Mouse (Mus musculus): ENCODE data around the gene Cmip.
"Not testable (repeated sequence)": the region's sequence is repeated elsewhere in the genome, so short reads cannot be mapped to it uniquely, and the experiment has no call there.

Cmip gene

DNA sequence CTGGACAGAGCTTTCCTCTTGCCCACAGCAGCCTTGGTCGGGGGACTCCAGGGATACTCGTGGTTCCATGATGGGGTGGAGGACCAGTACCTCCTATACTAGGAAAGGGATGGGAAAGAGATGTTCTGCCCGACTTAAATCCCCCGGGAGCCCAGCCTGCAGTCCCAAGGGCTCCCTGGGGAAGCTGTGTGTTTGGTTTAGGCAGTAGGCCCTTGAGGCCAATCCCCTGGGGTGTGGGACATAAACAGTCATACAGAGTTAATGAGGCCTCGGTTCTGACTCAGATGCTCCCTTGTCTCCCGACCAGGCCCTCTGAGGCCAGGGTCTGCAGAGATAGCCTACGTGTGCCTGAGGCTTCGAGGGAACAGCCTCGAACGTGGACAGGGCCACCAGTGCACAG is 130.8 kb downstream of the Cmip start:
- no peak for DNase-seq

GRCm38 (mm10) chr8:117388370-117388769 is 131.5 kb downstream of the Cmip start:
- DNase-seq: no peak

DNA sequence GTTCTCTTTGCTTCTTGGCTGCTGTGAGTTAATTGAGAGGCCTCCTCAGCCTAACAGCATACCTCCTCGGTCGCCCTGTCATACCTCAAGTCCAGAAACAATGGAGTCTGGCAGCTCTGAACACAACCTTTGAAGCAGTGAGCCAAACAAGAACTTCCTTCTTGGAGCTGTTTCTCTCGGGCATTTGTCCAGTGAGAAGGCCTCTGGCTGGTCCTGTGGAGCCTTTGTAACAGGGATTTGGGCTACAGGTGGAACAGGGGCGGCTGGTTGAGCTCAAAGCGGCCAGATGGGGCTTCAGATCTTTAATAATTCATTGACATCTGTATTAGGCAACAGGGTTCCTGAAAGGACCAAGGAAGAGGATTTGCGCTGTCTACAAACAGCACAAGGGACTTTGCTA is 137.0 kb downstream of the Cmip start:
- DNase-seq: no peak

GRCm38 (mm10) chr8:117395055-117395454 is 138.2 kb downstream of the Cmip start:
- DNase-seq: no peak

DNA sequence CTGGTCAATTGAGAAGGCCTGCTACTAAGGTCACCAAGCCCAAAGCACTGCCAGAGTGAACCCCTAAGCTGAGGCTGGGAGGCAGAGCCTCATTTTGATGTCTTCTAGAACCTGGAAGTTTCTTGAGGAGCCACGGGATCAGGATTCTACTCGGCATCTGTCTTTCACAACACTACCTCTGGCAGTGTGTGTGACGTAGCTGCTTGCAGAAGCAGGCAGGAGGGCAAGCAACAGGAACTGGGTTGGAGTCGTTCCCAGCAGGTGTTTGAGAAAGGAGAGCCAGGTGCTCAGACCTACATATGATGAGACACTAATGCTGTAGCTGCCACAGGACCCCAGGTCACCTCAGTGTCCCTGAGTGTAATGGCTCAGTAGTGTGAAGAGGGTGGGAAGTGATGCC is 140.0 kb downstream of the Cmip start:
- no peak for DNase-seq

- DNase-seq: no peak
These were observed 140.9 kb downstream of the Cmip start for GRCm38 (mm10) chr8:117397751-117398150.

GRCm38 (mm10) chr8:117399229-117399628 is 142.4 kb downstream of the Cmip start:
- DNase-seq: no peak

GRCm38 (mm10) chr8:117400820-117401219 is 144.0 kb downstream of the Cmip start:
- no peak for DNase-seq

DNA sequence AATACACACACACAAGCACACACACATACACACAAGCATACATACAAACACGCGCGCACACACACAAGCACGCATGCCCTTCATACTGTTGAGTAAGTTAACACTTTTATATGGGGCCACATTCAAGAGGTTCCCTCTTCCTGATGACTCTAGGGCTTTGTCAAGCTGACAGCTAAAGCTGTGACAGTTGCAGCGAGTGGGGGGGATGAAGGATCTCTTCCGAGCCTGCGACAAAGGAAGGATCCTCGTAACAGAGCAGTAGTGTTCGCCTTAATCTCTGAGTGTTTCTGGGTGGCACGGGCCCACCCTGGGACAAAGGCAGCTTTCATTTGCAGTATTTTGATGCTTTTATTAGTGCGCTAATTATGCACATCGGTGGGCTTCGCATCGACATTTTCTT is 145.0 kb downstream of the Cmip start:
- no peak for DNase-seq

- DNase-seq: no peak
These were observed 146.2 kb downstream of the Cmip start for GRCm38 (mm10) chr8:117402911-117403704.

- DNase-seq: no peak
These were observed 147.0 kb downstream of the Cmip start for GRCm38 (mm10) chr8:117403705-117404476.

- no peak for DNase-seq
These were observed 149.2 kb downstream of the Cmip start for GRCm38 (mm10) chr8:117406081-117406480.

GRCm38 (mm10) chr8:117408634-117409033 is 151.8 kb downstream of the Cmip start:
- no peak for DNase-seq

GRCm38 (mm10) chr8:117409056-117409455 is 152.2 kb downstream of the Cmip start:
- DNase-seq: no peak

DNA sequence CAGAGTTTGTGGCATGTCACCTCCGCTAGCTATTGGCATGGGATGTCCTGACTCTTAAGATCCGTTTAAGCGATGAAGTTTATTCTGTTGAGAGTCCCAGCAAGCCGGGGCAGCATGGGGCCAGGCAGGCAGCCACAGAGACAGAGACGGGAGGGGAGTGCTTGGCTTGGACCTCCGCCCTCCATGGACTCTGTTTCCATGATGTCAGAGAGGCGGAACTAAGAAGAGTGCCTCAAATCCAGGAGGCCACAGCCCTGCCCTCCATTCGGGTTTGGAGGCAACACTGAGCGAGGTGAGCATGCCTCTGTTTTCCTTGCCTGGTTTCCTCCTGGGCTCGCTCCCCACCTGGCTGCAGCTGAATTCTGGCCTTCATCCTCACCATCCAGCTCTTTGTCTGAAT is 153.5 kb downstream of the Cmip start:
- DNase-seq: no peak

DNA sequence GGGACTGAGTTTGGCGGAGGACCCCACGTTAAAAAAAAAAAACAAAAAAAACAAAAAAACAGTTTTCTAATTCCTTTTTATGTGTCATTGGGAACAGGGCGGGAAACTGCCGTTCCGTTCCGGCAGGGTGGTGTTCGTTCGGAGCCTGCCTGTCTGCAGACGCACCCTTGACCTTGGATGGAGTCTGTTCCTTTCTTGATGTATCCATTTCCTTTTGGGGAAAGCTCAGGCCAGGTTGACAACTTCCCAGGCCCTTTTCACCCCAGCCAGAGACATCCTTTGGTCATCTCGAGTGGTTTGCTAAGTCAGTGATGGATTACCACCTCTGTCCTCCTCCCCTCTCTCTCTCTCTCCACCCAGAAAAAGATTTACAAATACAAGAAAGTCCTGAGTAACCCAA is 154.0 kb downstream of the Cmip start:
- DNase-seq: no peak

- DNase-seq: no peak
These were observed 155.4 kb downstream of the Cmip start for GRCm38 (mm10) chr8:117412232-117412631.

DNA sequence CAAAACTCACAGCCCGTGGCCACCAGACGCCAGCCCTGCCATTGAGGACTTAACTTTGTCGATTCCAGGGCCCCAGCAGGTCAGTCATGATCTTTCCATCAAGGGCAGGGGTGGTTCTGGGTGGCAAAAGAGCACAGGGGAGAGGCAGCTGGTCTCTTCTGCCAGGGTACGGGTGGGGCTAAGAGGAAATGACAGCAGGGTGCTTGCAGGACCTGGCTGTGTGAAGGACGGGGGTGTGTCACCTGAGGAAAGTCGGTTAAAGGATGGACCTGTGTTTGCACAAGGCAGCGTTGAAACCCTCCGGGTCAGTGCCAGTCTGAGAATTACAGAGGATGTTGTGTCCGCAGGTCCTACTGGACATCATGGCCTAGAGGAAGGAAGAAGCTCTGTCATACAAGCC is 161.0 kb downstream of the Cmip start:
- DNase-seq: no peak

DNA sequence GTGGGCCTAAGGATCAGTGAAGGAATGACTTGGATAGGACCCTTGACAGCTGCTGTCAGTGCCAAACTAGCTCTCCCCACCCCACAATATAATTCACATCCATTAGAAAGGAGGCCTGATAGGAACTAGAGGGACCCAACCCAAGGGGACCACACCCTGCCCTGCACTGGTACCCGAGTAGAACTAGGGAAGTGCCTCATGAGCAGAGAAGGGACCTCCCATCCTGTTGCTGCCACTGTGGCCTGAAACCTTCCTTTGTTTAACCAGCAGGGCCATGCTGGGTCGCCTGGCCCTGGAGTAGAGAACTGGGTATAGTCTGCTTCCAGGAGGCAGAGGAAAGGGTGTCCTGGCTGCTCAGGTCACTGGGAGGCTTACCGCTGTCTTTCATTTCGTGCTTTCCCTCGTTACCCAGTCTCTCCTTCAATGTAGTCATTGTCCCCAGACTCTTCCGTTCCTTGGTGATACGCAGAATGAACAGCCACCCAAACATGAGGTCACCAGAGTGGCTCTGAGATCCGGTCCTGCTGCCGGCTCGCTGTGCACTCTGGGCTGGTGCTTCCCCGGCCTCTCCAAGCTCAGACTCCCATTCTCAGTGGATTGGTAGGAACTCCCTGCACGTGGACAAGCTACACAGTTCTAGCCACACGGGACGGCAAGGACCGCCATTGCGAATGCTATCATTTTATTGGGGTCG is 164.1 kb downstream of the Cmip start:
- no peak for DNase-seq

- DNase-seq: no peak
These were observed 165.0 kb downstream of the Cmip start for GRCm38 (mm10) chr8:117421838-117422237.

DNA sequence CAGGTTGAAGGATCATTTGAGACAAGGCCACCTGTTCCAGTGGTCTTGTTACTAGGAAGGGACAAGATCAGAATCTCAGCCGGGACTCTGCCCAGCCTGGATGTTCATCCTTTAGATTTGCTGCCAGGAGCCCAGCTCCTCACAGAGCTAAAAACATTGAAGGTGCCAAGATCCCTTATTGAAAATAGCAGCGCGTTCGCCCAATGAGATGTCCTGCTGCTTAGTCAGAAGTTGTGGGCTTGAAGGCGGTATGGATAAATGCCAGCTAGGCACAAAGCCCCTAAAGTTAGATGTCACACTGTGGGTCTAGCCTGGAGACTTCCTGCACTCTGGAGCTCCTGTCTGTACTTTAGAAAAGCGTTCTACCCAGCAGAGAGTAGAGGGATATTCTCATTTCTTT is 165.5 kb downstream of the Cmip start:
- DNase-seq: peak; percentile 20

- peak; percentile 95 for DNase-seq
These were observed 166.2 kb downstream of the Cmip start for GRCm38 (mm10) chr8:117423029-117423428.

DNA sequence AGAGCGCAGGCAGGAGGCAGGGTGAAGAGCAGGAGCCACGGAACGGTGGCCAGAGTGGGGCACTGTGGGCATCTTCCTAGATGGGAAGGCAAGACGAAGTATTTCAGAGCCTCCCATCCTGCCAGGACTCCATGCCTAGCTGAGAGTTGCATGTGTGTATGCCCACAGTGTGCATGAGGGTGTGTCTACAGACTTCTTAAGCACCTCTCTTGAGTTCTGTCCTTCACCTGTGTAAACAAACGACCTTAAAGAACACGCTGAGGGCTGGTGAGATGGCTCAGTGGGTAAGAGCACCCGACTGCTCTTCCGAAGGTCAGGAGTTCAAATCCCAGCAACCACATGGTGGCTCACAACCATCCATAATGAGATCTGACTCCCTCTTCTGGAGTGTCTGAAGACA is 171.0 kb downstream of the Cmip start:
- not testable (repeated sequence) for DNase-seq

All from cerebellum, adult 8-10 months (tissue).